Mouse (Mus musculus): Measurements from ENCODE around the gene Fig4. TPM values are rescaled to one million over a fixed set of nuclear protein-coding genes. Genes with fewer than 3 reads are reported as not detected.

Fig4 gene
- polyA plus RNA-seq, 1 experiment from 2014 or later: 6.0 TPM

DNA sequence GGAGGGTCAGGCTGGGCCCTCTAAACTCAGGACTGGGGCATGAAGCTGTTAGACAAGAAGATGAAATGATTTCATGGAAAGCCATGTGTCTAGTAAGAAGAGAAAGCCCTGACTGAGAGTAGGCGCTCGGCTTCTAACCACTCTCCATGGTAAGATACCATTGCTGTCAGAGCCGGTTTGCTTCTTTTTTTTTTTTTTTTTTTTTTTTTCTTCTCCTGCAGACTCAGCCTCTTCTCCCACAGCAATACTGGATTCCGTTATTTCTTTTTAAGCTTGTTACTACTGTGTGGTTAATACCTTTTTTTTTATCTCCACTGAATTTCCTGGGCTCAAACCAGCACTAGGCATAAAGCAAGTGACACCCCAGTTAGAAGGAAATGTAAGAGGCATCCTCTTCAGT, 151.2 kb downstream of the Fig4 start:
- Histone ChIP-seq H3K36me3 (replicated peaks; ENCODE audit: insufficient read depth, low read length) (no peaks in the 10 kb centered on the region), H3K4me1 (ENCODE audit: insufficient read depth) (peaks cover 14% of the 10 kb centered on the region; the same call in 1 of the 2 replicates), H3K4me3 (ENCODE audit: low read depth, low read length) (no peak overlapping the region), H3K9me3 (ENCODE audit: low read length) (no peaks in the 10 kb centered on the region), H3K9ac (replicated peaks) (no peak overlapping the region), H3K27ac (ENCODE audit: low read depth) (no peak overlapping the region), H3K27me3 (ENCODE audit: insufficient read depth, low read length) (0 out of 2 replicates have a peak, but pooled peaks cover under 1% of the 10 kb centered on the region), H3K4me2 (ENCODE audit: low read depth, low read length) (no peak overlapping the region)
- ATAC-seq: no peak
- no peak for TF ChIP-seq CTCF (IDR thresholded peaks at IDR 0.05; ENCODE audit: low read depth)
- TF ChIP-seq EP300 (IDR thresholded peaks at IDR 0.05; ENCODE audit: low read depth): no peak
- DNase-seq: no peak
- 78% methylated on average over 4 of the region's 4 CpGs for WGBS (ENCODE audit: insufficient replicate concordance)

DNA sequence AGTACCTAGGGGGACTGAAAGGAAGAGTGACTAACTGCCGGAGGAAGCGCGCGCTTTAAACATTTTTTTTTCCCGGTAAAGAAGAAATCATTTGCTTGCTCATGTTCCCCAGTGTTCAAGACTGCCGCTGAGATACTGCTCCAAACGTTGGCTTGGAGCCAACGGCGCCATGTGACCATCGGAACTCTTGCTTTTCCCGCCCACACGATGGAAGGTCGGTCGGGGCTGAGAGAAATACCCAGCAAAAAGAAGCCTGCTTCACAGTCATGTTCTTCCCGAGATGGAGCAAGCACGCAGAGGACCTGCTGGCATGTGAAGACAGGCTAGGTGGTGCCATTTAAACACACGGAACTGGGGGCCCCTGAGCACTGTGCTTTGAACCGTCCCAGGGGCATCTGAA, 151.6 kb downstream of the Fig4 start:
- Histone ChIP-seq H3K9ac (replicated peaks) (no peak overlapping the region), H3K4me2 (ENCODE audit: low read depth, low read length) (0 out of 2 replicates have a peak overlapping the region, but pooled peaks have one; percentile 9), H3K27me3 (ENCODE audit: insufficient read depth, low read length) (0 out of 2 replicates have a peak, but pooled peaks cover 4% of the 10 kb centered on the region), H3K4me3 (ENCODE audit: low read depth, low read length) (no peak overlapping the region), H3K27ac (ENCODE audit: low read depth) (no peak overlapping the region), H3K36me3 (replicated peaks; ENCODE audit: insufficient read depth, low read length) (no peaks in the 10 kb centered on the region), H3K9me3 (ENCODE audit: low read length) (no peaks in the 10 kb centered on the region), H3K4me1 (ENCODE audit: insufficient read depth) (peaks cover 14% of the 10 kb centered on the region; the same call in 1 of the 2 replicates)
- peak; percentile 40 for DNase-seq
- WGBS (ENCODE audit: insufficient replicate concordance): 76% methylated on average over 18 of the region's 18 CpGs
- TF ChIP-seq EP300 (IDR thresholded peaks at IDR 0.05; ENCODE audit: low read depth): no peak
- no peak for TF ChIP-seq CTCF (IDR thresholded peaks at IDR 0.05; ENCODE audit: low read depth)
- ATAC-seq: no peak

DNA sequence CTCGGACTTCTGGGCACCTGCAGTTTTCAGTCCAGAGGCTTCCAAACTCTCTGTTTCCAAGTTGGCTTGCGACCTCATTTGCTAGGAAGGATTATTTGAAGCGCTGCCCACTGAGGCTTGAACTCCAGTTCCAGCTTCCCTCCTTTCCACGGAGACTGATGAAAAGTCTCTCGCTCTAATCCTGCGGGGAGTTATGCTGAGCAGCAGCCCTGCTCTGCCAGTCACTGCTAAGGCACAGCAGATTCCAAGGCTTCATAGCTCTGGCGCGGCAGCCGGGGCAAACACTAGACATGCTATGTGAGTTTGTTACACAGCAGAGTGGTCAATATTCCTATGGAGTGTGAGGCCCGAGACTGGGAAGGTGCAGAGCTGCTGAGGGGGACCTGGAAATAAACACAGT, 152.0 kb downstream of the Fig4 start:
- TF ChIP-seq EP300 (IDR thresholded peaks at IDR 0.05; ENCODE audit: low read depth) (no peak), CTCF (IDR thresholded peaks at IDR 0.05; ENCODE audit: low read depth) (no peak)
- no peaks in the 10 kb centered on the region for H3K9me3 ChIP-seq (ENCODE audit: low read length)
- no peak for DNase-seq
- no peak overlapping the region for H3K27ac ChIP-seq (ENCODE audit: low read depth)
- H3K9ac ChIP-seq (replicated peaks): no peak overlapping the region
- H3K4me1 ChIP-seq (ENCODE audit: insufficient read depth): peaks cover 14% of the 10 kb centered on the region; the same call in 1 of the 2 replicates
- no peak overlapping the region for H3K4me3 ChIP-seq (ENCODE audit: low read depth, low read length)
- WGBS (ENCODE audit: insufficient replicate concordance): 73% methylated on average over 10 of the region's 10 CpGs
- H3K36me3 ChIP-seq (replicated peaks; ENCODE audit: insufficient read depth, low read length): no peaks in the 10 kb centered on the region
- H3K27me3 ChIP-seq (ENCODE audit: insufficient read depth, low read length): 0 out of 2 replicates have a peak, but pooled peaks cover 4% of the 10 kb centered on the region
- ATAC-seq: no peak
- peak overlapping the region; percentile 9; the same call in 1 of the 2 replicates for H3K4me2 ChIP-seq (ENCODE audit: low read depth, low read length)

DNA sequence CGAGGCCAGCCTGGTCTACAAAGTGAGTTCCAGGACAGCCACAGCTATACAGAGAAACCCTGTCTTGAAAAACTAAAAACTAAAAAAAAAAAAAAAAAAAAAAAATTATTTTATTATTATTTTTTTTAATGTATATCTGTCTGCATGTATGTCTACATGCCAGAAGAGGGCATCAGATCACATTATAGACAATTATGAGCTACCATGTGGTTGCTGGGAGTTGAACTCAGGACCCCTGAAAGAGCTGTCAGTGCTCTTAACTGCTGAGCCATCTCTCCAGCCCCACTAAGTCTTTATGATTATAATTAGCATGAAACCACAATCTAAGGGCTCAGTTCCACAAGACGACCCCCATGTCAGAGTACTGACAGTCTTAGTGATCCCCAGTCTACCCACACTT, 152.6 kb downstream of the Fig4 start:
- DNase-seq: no peak
- Histone ChIP-seq H3K4me2 (ENCODE audit: low read depth, low read length) (no peak overlapping the region), H3K9ac (replicated peaks) (no peak overlapping the region), H3K36me3 (replicated peaks; ENCODE audit: insufficient read depth, low read length) (no peaks in the 10 kb centered on the region), H3K4me3 (ENCODE audit: low read depth, low read length) (no peak overlapping the region), H3K27ac (ENCODE audit: low read depth) (no peak overlapping the region), H3K27me3 (ENCODE audit: insufficient read depth, low read length) (0 out of 2 replicates have a peak, but pooled peaks cover 4% of the 10 kb centered on the region), H3K4me1 (ENCODE audit: insufficient read depth) (peaks cover 9% of the 10 kb centered on the region; the same call in 1 of the 2 replicates), H3K9me3 (ENCODE audit: low read length) (no peaks in the 10 kb centered on the region)
- WGBS (ENCODE audit: insufficient replicate concordance): 73% methylated on average over 2 of the region's 2 CpGs
- ATAC-seq: no peak
- no peak for TF ChIP-seq EP300 (IDR thresholded peaks at IDR 0.05; ENCODE audit: low read depth)
- 0 out of 2 replicates have a peak, but pooled peaks have one; percentile 18 for TF ChIP-seq CTCF (IDR thresholded peaks at IDR 0.05; ENCODE audit: low read depth)

DNA sequence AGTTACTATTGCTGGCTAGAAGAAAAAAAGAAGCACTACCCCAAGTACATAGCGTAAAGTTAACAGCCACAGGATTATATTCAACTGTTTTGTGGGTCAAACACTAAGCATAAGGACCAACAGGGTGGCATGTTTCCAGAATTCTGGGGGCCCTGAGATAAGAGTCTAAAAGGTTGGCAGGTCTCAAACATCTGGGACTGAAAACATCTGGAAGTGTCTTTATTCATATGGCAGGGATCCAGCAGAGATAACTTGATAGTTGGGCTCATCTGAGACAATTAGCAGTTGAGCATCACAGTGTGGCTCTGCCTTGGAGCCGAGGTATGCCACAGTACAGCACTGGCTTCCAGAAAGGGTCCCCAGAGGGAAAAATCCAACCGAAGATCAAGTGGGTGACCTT, 153.8 kb downstream of the Fig4 start:
- Histone ChIP-seq H3K4me3 (ENCODE audit: low read depth, low read length) (no peak overlapping the region), H3K27ac (ENCODE audit: low read depth) (no peak overlapping the region), H3K4me2 (ENCODE audit: low read depth, low read length) (peak overlapping the region; percentile 16; the same call in 1 of the 2 replicates), H3K36me3 (replicated peaks; ENCODE audit: insufficient read depth, low read length) (no peaks in the 10 kb centered on the region), H3K9me3 (ENCODE audit: low read length) (no peaks in the 10 kb centered on the region), H3K9ac (replicated peaks) (no peak overlapping the region), H3K27me3 (ENCODE audit: insufficient read depth, low read length) (0 out of 2 replicates have a peak, but pooled peaks cover 4% of the 10 kb centered on the region), H3K4me1 (ENCODE audit: insufficient read depth) (0 out of 2 replicates have a peak, but pooled peaks cover 6% of the 10 kb centered on the region)
- DNase-seq: peak; percentile 47
- peak; percentile 80 for ATAC-seq
- peak; percentile 96 for TF ChIP-seq EP300 (IDR thresholded peaks at IDR 0.05; ENCODE audit: low read depth)
- no peak for TF ChIP-seq CTCF (IDR thresholded peaks at IDR 0.05; ENCODE audit: low read depth)
- WGBS (ENCODE audit: insufficient replicate concordance): 53% methylated on average over 3 of the region's 3 CpGs

DNA sequence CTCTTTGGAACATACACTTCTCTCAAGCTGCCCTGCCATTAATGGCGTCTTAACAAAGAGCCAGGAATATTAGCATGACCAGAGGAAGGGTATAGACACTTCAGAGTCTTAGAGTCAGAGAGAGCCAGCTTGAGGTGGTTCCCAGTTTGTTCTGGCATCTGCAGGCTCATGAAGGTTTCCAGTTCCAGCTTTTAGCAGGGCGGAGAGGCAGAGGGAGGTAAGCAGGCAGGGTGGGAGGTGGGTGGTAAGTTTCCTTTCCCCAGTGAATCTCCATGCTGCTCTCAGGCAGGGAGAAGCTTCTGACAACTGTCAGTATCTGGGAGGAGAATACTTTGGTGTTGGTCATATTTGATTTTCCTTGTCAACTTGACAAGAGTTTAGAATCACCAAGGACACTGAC, 156.9 kb downstream of the Fig4 start:
- no peaks in the 10 kb centered on the region for H3K9me3 ChIP-seq (ENCODE audit: low read length)
- no peak overlapping the region for H3K9ac ChIP-seq (replicated peaks)
- no peak overlapping the region for H3K27ac ChIP-seq (ENCODE audit: low read depth)
- 0 out of 2 replicates have a peak, but pooled peaks cover 2% of the 10 kb centered on the region for H3K4me1 ChIP-seq (ENCODE audit: insufficient read depth)
- H3K36me3 ChIP-seq (replicated peaks; ENCODE audit: insufficient read depth, low read length): no peaks in the 10 kb centered on the region
- TF ChIP-seq CTCF (IDR thresholded peaks at IDR 0.05; ENCODE audit: low read depth) (no peak), EP300 (IDR thresholded peaks at IDR 0.05; ENCODE audit: low read depth) (no peak)
- H3K4me3 ChIP-seq (ENCODE audit: low read depth, low read length): no peak overlapping the region
- 81% methylated on average over 2 of the region's 2 CpGs for WGBS (ENCODE audit: insufficient replicate concordance)
- ATAC-seq (no peak), DNase-seq (no peak)
- no peak overlapping the region for H3K4me2 ChIP-seq (ENCODE audit: low read depth, low read length)
- 0 out of 2 replicates have a peak, but pooled peaks cover 4% of the 10 kb centered on the region for H3K27me3 ChIP-seq (ENCODE audit: insufficient read depth, low read length)

Other genes with a start within 250 kb of the Fig4 start
- not detected in 2 replicates for gene Gpr6, start 231.0 kb downstream of the Fig4 start, polyA plus RNA-seq (2015; fragmentation: Nextera tagmentation; extraction: Ambion mirVana)
- gene Ak9, start 720 bp upstream of the Fig4 start, polyA plus RNA-seq (2015; fragmentation: Nextera tagmentation; extraction: Ambion mirVana): not detected in 2 replicates
- gene Zbtb24, start 147.1 kb upstream of the Fig4 start, polyA plus RNA-seq (2015; fragmentation: Nextera tagmentation; extraction: Ambion mirVana): 3.9 and 4.7 TPM in 2 replicates
- gene Mical1, start 173.1 kb upstream of the Fig4 start, polyA plus RNA-seq (2015; fragmentation: Nextera tagmentation; extraction: Ambion mirVana): 4.3 TPM in 2 replicates
- 17.9 and 19.7 TPM in 2 replicates for gene Smpd2, start 187.1 kb upstream of the Fig4 start, polyA plus RNA-seq (2015; fragmentation: Nextera tagmentation; extraction: Ambion mirVana)
- 0.22 and 0.25 TPM in 2 replicates for gene Ppil6, start 187.2 kb upstream of the Fig4 start, polyA plus RNA-seq (2015; fragmentation: Nextera tagmentation; extraction: Ambion mirVana)
- 77.8 and 93.3 TPM in 2 replicates for gene Cd164, start 216.2 kb upstream of the Fig4 start, polyA plus RNA-seq (2015; fragmentation: Nextera tagmentation; extraction: Ambion mirVana)